Mouse (Mus musculus) E14TG2a.4 (cell line): Measurements from ENCODE around the gene Lsm7.

Experiments
- CTCF ChIP-seq: conservative IDR thresholded peaks from 2 replicates; pipeline ENCODE4 v1.5.1; 2014; ENCODE audit warnings: low read length
- POU5F1 ChIP-seq: IDR thresholded peaks from 2 replicates; pipeline ENCODE4 v1.6.1; 2014; ENCODE audit warnings: low read length, borderline replicate concordance

DNA sequence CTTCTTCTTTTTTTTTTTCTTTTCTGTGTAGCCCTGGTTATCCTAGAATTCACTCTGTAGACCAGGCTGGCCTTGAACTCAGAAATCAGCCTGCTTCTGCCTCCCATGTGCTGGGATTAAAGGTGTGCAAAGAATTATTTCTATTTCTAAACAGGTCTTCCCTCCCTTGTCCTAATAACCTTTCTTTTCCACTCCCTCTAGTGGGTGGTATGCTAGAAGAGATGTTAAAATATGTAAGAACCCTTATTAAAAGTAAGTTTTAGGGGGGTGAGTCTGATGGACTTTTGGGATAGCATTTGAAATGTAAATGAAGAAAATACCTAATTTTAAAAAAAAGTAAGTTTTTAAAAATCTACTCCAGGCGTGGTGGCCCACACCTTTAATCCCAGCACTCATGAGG is 31.7 kb downstream of the Lsm7 start:
- no peak for TF ChIP-seq CTCF
- TF ChIP-seq POU5F1, result no peak
